Mouse (Mus musculus): ENCODE results near the gene Dnajc12.
"Not testable (repeated sequence)": the region's sequence is repeated elsewhere in the genome, so short reads cannot be mapped to it uniquely, and the experiment has no call there.

Gene Dnajc12

GRCm38 (mm10) chr10:63386991-63387390 lies 4.7 kb downstream of the Dnajc12 start:
- DNase-seq: no peak

GRCm38 (mm10) chr10:63388948-63389347 lies 6.7 kb downstream of the Dnajc12 start:
- DNase-seq: no peak

GRCm38 (mm10) chr10:63396963-63397362 lies 14.7 kb downstream of the Dnajc12 start:
- no peak for DNase-seq

GRCm38 (mm10) chr10:63402731-63403504 lies 20.7 kb downstream of the Dnajc12 start:
- no peak for DNase-seq

GRCm38 (mm10) chr10:63403636-63404035 lies 21.4 kb downstream of the Dnajc12 start:
- no peak for DNase-seq

GRCm38 (mm10) chr10:63410162-63410956 lies 28.1 kb downstream of the Dnajc12 start:
- DNase-seq: no peak

GRCm38 (mm10) chr10:63411674-63412073 lies 29.4 kb downstream of the Dnajc12 start:
- DNase-seq: not testable (repeated sequence)

- no peak for DNase-seq
Observed at GRCm38 (mm10) chr10:63412756-63413155, 30.5 kb downstream of the Dnajc12 start.

- no peak for DNase-seq
Observed at GRCm38 (mm10) chr10:63415287-63415686, 33.0 kb downstream of the Dnajc12 start.

GRCm38 (mm10) chr10:63415850-63416249 lies 33.6 kb downstream of the Dnajc12 start:
- no peak for DNase-seq

GRCm38 (mm10) chr10:63417061-63417460 lies 34.8 kb downstream of the Dnajc12 start:
- no peak for DNase-seq

- peak; percentile 21 to 49 for DNase-seq
Observed at GRCm38 (mm10) chr10:63421739-63422735, 39.8 kb downstream of the Dnajc12 start, which contains the start of gene Gm7075. TSS of gene Gm7075 (minus strand) at chr10:63421789.

- DNase-seq: no peak
Observed at GRCm38 (mm10) chr10:63422736-63422992, 40.4 kb downstream of the Dnajc12 start.

GRCm38 (mm10) chr10:63423591-63424474 lies 41.6 kb downstream of the Dnajc12 start:
- no peak for DNase-seq

GRCm38 (mm10) chr10:63424475-63424814 lies 42.2 kb downstream of the Dnajc12 start:
- peak in 1 of 2 experiments; percentile 50 for DNase-seq

- DNase-seq: no peak
Observed at GRCm38 (mm10) chr10:63427146-63427545, 44.9 kb downstream of the Dnajc12 start.

- peak; percentile 21 to 44 for DNase-seq
Observed at GRCm38 (mm10) chr10:63428243-63429022, 46.2 kb downstream of the Dnajc12 start.

- no peak for DNase-seq
Observed at GRCm38 (mm10) chr10:63429023-63429340, 46.7 kb downstream of the Dnajc12 start.

- peak; percentile 98 to 100 for DNase-seq
Observed at GRCm38 (mm10) chr10:63429380-63429779, 47.1 kb downstream of the Dnajc12 start.

GRCm38 (mm10) chr10:63429785-63430305 lies 47.6 kb downstream of the Dnajc12 start, which contains the start of gene Ctnna3:
TSS of gene Ctnna3 (plus strand) at chr10:63430098.
- DNase-seq: peak; percentile 80 to 84

GRCm38 (mm10) chr10:63431221-63431736 lies 49.0 kb downstream of the Dnajc12 start:
- no peak for DNase-seq

Data from spleen, adult 18-20 months (tissue).